Mouse (Mus musculus) frontal cortex, postnatal 36 days (tissue): ENCODE measurements around the gene Kank4.
A peak's percentile ranks its signal among the peaks of the same experiment; 100 is the strongest.
"Not testable (repeated sequence)": the region's sequence is repeated elsewhere in the genome, so short reads cannot be mapped to it uniquely, and the experiment has no call there.

Experiments used
- DNase-seq, 2 experiments: peaks; one replicate each; pipeline ENCODE4 v3.0.0; 2022; ENCODE audit warnings: low spot score in 2 of 2

Kank4 gene

DNA sequence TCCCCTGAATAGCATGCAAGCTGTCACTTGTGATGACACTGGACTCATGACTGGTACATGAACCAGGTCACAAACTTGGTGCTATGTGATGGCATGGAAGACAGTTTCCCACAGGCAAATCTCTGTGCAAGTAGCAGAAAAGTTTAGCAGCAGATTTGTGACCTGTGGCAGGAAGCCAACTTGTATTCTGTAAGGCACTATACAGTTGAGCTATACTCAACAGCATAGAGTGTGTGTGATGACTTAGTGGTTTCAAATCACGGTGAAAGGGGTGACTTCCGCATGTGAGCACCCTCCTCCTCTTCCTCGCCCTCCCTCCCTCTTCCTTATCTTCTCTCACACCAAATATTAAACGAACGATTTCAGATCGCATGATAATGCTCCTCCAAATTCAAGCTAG, 39.9 kb downstream of the Kank4 start:
- no peak for DNase-seq

- DNase-seq: no peak
Observed at GRCm38 (mm10) chr4:98776721-98777427, 40.5 kb downstream of the Kank4 start.

DNA sequence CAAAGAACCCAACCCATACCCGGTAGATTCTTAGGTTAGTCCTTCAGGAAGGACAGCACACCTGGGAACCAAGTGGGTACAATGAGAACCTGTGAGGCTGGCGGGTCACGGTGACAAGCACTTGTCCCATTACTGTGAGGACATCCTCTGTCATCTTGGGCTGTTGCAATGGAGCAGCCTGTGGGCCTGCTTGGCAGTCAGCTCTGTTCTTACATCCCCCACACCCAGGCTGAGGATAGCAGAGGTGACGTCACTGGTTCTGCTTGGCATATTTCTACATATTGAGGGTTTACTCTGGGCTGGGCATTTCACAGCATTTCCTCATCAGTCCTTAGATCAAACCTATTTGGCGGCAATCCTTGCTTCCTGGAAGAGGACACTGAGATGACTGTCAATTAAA, 43.6 kb downstream of the Kank4 start:
- no peak for DNase-seq

DNA sequence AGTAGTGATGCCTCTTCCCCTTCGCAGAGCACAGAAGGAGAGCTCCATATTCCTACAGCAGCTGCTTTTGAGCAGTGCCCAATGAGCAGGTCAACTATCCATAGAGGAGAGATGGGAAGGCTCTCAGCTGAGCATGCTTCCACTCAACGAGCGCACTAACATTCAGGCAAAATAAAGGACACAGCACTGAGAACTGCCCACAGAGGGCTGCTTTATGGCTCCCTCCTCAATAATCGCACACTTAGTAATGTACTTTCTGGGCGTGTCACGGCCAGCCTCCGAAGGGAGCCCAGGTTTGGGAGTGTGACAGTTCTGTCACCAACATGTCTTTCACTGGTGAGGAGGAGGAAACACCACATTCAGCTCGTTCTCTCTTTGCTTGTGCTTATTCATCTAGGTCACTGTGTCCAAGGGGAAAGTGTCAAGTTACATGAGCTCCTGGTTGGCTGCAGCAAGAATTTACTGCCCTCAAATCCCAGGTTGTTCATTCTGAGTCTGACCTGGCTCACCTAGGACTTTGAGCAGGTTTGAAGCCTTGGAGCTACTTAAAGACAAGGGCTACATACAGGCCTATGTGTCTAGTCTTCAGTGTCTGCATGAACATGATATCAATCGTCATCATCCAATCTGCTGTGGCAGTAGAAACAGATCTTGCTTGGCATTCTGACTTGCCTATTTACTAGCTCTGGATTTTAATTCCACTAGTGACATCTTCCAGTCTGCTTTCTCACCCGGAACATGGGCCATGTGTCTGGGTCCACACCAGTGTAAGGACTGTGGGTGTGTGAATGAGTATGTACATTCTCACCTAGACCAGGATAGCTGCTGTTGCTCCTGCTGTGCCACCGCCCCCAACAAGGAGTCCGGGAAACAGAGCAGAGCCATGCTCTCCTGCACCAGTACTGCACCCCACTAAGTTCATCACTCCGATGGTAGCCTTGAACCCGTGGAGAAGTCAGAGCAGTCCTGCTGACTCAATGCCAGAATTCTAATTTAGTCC, 49.9 kb downstream of the Kank4 start:
- DNase-seq: no peak

DNA sequence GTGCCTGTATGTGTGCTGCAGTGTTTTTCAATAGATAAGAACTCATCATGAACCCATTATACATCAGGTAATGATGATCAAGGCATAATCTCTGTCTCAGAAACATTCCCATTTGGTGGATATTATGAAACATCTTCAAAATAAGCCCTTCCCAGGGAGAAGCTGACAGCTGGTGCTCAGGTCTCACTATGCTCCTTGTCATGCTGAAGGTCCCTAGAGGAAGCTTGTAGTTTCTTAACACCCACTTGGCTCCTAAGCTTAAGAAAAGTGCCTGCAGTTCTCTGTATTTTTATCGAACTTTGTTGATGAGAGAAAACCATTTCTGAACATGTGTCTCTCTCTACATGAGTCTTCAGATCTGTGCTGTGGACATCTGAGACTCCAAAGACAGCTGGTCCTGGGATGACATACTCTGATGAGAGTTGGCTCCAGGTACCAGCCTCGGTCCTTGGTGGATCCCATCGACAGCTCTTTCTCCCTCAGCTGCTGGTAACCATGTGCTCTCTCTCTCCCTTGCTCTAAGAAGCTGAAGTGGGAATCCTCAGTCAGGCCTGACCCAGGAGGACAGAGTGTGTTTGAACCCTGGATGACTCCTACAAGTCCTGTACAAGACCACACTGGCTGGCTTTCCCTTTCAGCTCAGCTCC, 58.3 kb downstream of the Kank4 start:
- DNase-seq: peak in 1 of 2 experiments; percentile 17

DNA sequence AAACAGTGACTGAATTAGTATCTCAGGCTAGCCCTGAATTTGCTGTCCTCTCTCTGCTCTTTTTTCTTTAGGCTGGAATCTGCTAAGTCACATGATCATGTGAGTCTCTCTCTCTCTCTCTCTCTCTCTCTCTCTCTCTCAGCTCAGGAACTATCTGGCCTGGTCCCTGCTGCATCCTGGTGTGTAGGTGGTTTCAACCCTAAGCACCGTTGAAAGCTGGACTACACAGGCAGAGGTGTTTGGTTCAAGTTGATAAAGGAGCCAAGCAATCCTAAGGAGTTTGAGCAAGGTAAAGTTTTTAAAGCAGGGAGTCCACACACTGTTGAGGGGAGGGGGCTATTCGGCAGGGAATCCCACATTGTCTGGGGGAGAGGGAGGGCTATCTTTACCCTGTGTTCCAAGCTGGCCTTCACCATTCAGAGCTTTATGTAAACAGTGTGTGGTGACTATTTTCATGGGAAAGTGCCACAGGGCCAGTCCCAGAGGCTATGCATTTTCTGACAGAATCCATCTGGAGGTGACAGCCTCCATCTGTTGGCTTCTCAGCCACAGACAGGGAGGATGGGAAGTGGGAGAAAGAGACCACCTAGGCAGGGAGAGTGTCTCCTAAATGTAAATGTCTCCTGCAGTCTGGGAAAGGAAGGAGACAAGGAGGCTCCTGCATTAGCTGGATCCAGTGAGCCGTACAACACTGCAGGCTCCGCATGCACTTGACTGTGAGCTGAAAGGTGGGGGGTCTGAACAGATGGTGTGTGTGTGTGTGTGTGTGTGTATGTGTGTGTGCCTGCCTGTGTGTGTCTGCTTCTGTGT, 59.1 kb downstream of the Kank4 start:
- peak in 1 of 2 experiments; percentile 17 for DNase-seq

GRCm38 (mm10) chr4:98756141-98756540, 61.2 kb downstream of the Kank4 start:
- no peak for DNase-seq

GRCm38 (mm10) chr4:98754456-98754855, 62.9 kb downstream of the Kank4 start:
- no peak for DNase-seq

- no peak for DNase-seq
Observed at GRCm38 (mm10) chr4:98743906-98744210, 73.5 kb downstream of the Kank4 start.

GRCm38 (mm10) chr4:98743209-98743905, 74.0 kb downstream of the Kank4 start:
- no peak for DNase-seq

DNA sequence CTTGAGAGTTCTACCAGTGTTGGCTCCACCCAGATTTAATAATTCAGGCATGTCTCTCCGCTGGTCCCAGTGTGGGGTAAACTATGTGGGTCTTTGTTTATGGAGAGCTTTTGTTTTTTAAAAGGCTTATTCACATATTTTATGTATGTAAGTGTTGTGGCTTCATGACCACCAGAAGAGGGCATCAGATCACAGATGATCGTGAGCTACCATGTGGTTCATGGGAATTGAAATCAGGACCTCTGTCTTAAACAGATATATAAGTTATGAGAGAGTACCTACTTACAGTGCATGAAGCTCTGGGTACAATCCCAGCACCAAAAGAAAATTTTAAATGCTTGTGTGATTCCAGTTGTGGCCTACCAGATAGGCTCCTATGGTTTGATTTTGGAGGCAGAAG, 77.6 kb downstream of the Kank4 start:
- peak in 1 of 2 experiments; percentile 28 for DNase-seq

DNA sequence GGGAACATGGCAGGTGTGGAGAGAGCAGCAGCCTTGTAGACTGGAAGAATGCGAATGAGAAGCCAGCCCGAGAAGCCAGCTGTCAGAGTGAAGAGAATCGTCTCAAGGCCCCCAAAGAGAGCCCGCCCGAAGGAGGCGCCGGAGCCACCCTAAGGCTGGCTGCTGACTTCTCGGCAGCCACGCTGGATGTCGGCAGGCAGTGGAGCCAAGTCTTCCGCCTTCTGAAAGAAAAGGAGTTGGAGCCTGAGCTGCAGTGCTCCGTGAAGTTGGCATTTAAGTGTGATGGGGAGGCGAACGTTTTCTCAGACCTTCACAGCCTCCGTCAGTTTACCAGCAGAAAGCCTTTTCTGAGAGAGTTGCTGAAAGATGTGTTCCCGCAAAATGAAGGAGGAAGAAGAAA, 83.7 kb downstream of the Kank4 start:
- no peak for DNase-seq

- DNase-seq: no peak
Observed at GRCm38 (mm10) chr4:98728716-98729115, 88.6 kb downstream of the Kank4 start.

GRCm38 (mm10) chr4:98727959-98728347, 89.4 kb downstream of the Kank4 start:
- no peak for DNase-seq

- no peak for DNase-seq
Observed at GRCm38 (mm10) chr4:98727295-98727958, 89.9 kb downstream of the Kank4 start.

DNA sequence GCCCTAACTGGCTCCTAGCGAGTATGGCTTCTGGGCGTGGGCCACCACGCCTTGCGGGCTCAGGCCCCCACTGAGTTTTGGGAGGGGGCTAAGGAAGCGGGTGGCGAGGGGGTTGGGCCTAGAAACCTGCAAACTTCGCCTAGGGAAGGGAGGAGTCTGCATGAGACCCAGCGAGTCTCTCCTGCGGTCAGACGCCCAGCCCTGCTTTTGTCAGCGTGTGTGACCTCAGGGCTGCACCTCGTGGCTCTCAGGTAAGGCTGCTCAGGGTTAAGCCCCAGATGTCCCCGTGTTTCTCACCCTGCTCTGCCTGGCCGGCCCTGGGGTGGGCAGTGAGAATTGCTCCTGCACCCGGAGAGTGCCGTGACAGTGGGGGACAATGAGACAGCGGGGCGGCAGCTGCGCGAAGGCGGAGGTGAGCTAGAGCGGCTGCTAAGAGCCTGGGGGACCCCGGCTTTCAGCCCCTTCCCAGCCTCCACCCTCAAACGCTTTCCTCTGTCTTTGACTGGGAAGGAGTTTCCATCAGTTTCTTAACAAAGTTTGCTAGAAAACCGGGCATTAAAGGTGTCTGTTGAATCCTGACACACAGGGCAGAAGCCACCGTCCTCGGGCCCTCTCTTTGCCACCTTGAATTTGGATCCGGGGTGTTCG, 90.6 kb downstream of the Kank4 start, which contains the start of gene L1td1:
L1td1 (plus strand) TSS at position 145 of the 648 bp plus-strand sequence.
- no peak for DNase-seq

DNA sequence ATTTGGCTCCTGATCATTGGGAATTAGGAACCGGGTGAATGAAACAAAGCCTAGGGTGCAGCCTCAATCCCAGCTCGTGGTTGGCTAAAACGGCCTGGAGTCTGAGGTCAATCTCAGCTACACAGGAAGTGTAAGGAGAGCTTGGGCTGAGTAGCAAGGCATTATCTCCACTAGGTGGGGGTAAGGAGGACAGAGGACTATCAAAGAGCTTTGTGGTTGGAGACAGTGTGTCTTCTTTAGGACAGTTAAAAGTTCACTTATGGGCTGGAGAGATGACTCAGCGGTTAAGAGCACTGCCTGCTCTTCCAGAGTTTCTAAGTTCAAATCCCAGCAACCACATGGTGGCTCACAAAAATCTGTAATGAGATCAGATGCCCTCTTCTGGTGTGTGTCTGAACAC, 91.9 kb downstream of the Kank4 start:
- DNase-seq: no peak

DNA sequence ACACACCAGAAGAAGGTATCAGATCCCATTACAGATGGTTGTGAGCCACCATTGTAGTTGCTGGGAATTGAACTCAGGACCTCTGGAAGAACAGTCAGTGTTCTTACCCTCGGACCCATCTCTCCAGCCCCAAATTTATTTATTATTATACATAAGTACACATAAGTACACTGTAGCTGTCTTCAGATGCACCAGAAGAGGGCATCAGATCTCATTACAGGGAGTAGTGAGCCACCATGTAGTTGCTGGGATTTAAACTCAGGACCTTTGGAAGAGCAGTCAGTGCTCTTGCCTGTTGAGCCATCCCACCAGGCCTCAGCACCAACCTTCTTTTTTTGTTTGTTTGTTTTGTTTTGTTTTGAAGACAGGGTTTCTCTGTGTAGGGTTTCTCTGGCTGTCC, 92.7 kb downstream of the Kank4 start:
- not testable (repeated sequence) for DNase-seq

- peak; percentile 48 to 50 for DNase-seq
Observed at GRCm38 (mm10) chr4:98722454-98722853, 94.9 kb downstream of the Kank4 start.

DNA sequence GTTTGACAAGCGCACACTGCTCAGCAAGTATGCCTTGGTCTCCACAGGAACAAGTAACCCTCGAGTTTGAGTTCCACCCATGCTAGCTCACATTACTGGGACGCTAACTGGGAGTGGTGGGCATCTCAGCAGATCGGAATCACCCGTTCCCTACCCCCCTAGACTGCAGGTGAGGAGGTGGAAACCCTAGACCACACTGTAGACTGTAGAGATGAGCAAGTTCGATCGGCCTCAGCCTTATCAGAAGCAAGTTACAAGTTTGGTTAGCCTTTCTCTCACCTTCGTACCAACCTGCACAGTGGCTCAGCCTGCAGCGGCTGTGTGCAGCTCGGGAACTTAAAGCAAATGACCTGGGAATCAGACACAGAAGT, 98.8 kb downstream of the Kank4 start:
- DNase-seq: no peak
